Mouse (Mus musculus): Measurements from ENCODE around the gene Slc6a9. TPM values are rescaled to one million over a fixed set of nuclear protein-coding genes. Genes with fewer than 3 reads are reported as not detected.

Slc6a9 gene
- polyA plus RNA-seq, 1 experiment from 2014 or later = 7.2 TPM

DNA sequence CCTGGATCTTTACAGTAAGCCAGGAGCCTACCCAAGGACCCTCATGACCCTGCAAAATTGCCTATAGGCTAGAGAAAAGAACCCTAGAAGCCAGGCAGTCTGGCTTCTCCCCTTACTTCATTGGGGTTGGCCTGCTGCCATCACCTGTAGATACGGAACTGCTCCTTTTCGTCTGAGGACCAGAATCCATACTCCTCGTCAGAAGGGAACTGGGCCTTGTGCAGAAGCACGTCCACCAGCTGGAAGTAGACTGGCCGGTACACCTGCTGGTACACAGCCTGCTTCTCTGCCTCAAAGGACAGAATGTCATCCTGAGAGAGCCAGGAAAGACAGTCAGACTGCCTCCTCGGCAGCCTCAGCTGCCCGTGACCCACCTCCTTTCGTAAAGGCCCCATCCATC is 70.5 kb downstream of the Slc6a9 start:
- H3K4me3 ChIP-seq = no peak overlapping the region
- peaks cover 93% of the 10 kb centered on the region for H3K36me3 ChIP-seq
- H3K27me3 ChIP-seq (ENCODE audit: insufficient read depth, poor library complexity, severe bottlenecking) = no peaks in the 10 kb centered on the region
- peaks cover 15% of the 10 kb centered on the region for H3K4me1 ChIP-seq (replicated peaks)
- no peak overlapping the region for H3K27ac ChIP-seq
- no peaks in the 10 kb centered on the region for H3K9me3 ChIP-seq
- no peak for DNase-seq (ENCODE audit: low spot score)
- WGBS = 93% methylated on average over 8 of the region's 8 CpGs

DNA sequence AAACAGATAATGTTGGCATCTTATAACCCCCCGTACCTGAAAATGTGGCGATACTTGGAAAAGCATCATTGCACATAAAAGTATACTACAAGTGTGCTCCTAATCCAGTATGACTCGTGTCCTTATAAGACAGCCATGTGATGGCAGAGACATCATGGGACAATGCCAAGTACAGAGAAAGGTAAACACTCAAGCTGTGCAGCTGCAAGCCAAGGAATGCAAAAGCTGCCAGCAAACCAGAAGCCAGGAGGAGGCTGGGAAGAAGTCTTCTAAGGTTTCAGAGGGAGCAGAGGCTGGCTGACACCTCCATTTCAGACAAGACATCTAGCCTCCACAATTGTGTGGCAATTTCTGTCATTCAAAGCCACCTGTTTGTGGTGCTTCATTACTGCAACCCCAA is 71.9 kb downstream of the Slc6a9 start:
- peaks cover 23% of the 10 kb centered on the region for H3K4me1 ChIP-seq (replicated peaks)
- H3K27me3 ChIP-seq (ENCODE audit: insufficient read depth, poor library complexity, severe bottlenecking) = no peaks in the 10 kb centered on the region
- no peak for DNase-seq (ENCODE audit: low spot score)
- H3K9me3 ChIP-seq = no peaks in the 10 kb centered on the region
- no peak overlapping the region for H3K27ac ChIP-seq
- H3K4me3 ChIP-seq = no peak overlapping the region
- 93% methylated on average over 3 of the region's 3 CpGs for WGBS
- peaks cover 93% of the 10 kb centered on the region for H3K36me3 ChIP-seq

DNA sequence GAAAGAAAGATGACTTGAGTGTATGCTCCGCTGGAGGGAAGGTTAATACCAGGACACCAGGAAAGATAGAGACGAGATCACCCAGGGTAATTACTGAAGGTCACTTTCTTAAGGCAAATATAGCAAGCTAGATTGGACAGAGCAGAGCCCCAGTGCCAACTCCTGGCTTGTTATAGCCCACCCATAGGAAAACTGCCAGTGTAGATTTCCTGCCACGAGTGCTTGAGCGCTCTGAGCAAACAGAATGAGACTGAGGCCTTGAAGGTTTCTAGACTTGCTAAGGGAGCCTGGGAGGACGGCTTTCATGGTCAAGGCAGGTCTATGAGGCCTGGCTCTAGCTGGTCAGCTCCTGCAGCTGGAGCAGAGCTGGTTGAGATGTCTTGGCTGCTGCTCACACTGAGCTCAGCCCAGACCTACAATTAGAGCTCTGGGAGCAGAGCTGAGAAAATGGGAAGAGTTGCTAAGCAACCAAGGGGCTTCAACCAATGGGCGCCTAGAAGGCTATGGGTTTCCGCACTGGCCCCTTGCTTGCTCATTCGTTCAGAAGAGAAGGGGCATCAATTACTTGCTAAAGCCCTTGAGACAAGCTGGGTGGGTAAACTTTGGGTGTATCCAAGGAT is 74.6 kb downstream of the Slc6a9 start:
- WGBS = 79% methylated on average over 8 of the region's 8 CpGs
- Histone ChIP-seq H3K27me3 (ENCODE audit: insufficient read depth, poor library complexity, severe bottlenecking) (no peaks in the 10 kb centered on the region), H3K9me3 (no peaks in the 10 kb centered on the region), H3K36me3 (peaks cover 83% of the 10 kb centered on the region), H3K27ac (peak overlapping the region; percentile 37; the same call in 1 of the 2 replicates), H3K4me1 (replicated peaks) (peaks cover 48% of the 10 kb centered on the region), H3K4me3 (0 out of 2 replicates have a peak overlapping the region, but pooled peaks have one; percentile 18)
- no peak for DNase-seq (ENCODE audit: low spot score)

DNA sequence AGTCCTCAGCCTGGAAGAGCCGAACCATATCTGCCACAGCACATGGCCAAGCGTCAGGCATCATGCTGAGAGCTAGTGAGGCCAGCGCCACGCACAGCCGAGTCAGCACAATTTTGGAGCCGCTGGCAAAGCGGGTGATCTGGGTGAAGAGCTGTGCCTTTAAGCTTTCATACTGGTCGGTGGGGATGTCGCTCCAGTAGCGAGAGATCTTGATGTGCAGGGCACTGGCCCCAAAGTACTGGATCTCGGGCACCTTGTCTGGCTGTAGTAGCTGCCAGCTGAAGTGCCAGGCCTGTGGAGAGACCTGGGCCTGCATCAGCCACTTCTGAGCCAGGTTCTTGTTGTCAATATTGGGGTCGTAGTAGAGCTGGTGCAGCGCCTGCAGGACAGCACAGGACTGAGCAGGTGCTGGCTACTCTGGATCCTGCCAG is 77.8 kb downstream of the Slc6a9 start:
- H3K4me3 ChIP-seq = peak overlapping the region; percentile 73; the same call in 1 of the 2 replicates
- 93% methylated on average over 13 of the region's 13 CpGs for WGBS
- H3K4me1 ChIP-seq (replicated peaks) = peaks cover 69% of the 10 kb centered on the region
- peaks cover 54% of the 10 kb centered on the region for H3K36me3 ChIP-seq
- no peaks in the 10 kb centered on the region for H3K27me3 ChIP-seq (ENCODE audit: insufficient read depth, poor library complexity, severe bottlenecking)
- no peaks in the 10 kb centered on the region for H3K9me3 ChIP-seq
- no peak overlapping the region for H3K27ac ChIP-seq
- DNase-seq (ENCODE audit: low spot score) = no peak

DNA sequence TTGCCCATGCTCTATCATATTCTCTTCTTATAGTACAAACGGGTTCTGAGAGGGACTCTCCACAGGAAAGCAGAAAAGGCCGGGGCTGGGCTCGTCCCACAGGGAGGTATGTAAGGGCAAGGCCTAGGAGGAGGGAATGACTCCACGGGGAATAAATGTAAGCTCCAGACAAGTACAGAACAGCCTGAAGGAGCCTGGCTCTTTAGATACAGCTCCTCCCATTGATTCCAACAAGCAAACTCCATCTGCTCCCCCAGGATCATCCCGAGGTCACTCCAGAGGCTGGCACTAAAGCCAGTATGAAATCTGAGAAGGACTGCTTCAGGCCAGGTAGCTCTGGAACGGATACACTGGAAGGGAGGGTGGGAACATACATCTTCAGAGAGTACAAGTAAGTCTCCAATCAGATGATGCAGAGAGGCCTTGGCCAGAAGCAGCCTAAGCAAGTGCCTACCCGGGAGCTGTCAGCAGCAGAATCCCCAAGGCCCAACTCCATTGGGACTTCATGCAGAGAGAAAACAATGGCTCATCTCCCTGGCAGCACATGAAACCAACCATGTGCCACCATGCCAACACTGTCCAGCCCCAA is 78.5 kb downstream of the Slc6a9 start:
- no peaks in the 10 kb centered on the region for H3K27me3 ChIP-seq (ENCODE audit: insufficient read depth, poor library complexity, severe bottlenecking)
- H3K4me1 ChIP-seq (replicated peaks) = peaks cover 69% of the 10 kb centered on the region
- 68% methylated on average over 7 of the region's 7 CpGs for WGBS
- H3K9me3 ChIP-seq = no peaks in the 10 kb centered on the region
- H3K27ac ChIP-seq = 0 out of 2 replicates have a peak overlapping the region, but pooled peaks have one; percentile 19
- H3K4me3 ChIP-seq = peak overlapping the region; percentile 73
- no peak for DNase-seq (ENCODE audit: low spot score)
- peaks cover 49% of the 10 kb centered on the region for H3K36me3 ChIP-seq

DNA sequence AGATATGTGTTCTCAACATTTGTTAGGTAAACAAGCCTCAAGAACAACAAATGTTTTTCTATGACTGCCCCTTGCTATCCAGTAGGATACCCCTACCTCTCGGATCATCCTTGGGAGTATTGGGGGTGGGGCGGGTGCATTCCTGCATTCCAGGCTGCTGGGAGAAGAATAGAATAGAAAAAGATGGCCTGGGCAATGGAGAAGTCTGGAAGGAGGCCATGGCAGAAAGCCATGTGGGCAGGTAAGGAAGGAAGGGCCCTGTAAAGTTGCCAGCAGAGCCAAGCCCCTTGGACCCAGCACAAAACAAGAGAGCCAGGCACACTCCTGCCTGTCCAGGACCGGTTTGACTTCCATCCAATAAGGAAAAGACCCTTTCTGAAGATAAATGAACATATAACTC is 79.1 kb downstream of the Slc6a9 start:
- WGBS = 39% methylated on average over 3 of the region's 3 CpGs
- peaks cover 65% of the 10 kb centered on the region for H3K4me1 ChIP-seq (replicated peaks)

DNA sequence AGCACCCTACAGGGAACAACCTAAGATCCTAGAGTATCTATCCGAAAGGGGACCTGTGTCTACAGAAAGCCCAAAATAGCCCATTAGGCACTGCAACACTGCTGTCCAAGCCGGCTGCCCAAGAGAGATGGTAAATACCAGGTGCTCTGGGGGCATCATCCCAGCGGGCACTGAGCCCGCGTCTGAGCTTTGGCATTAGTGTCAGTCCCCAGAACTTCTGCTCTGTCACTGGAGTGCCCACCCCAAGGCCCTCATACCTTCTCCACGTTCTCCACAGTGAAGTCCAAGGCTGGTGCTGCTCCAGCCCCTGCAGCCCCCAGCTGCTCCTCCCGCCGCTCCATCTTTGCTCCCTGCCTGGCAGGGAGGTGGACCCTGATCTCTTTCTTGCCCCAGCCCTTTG is 79.7 kb downstream of the Slc6a9 start:
- H3K4me3 ChIP-seq = peak overlapping the region; percentile 73
- peaks cover 39% of the 10 kb centered on the region for H3K36me3 ChIP-seq
- no peaks in the 10 kb centered on the region for H3K27me3 ChIP-seq (ENCODE audit: insufficient read depth, poor library complexity, severe bottlenecking)
- no peak for DNase-seq (ENCODE audit: low spot score)
- peak overlapping the region; percentile 99 for H3K27ac ChIP-seq
- no peaks in the 10 kb centered on the region for H3K9me3 ChIP-seq
- H3K4me1 ChIP-seq (replicated peaks) = peaks cover 62% of the 10 kb centered on the region
- WGBS = 20% methylated on average over 8 of the region's 8 CpGs

More for the DNA sequence above, 79.1 kb downstream of the Slc6a9 start:
- H3K4me3 ChIP-seq = peak overlapping the region; percentile 73
- H3K27me3 ChIP-seq (ENCODE audit: insufficient read depth, poor library complexity, severe bottlenecking) = no peaks in the 10 kb centered on the region
- no peak for DNase-seq (ENCODE audit: low spot score)
- H3K36me3 ChIP-seq = peaks cover 43% of the 10 kb centered on the region
- H3K27ac ChIP-seq = 0 out of 2 replicates have a peak overlapping the region, but pooled peaks have one; percentile 99
- no peaks in the 10 kb centered on the region for H3K9me3 ChIP-seq

DNA sequence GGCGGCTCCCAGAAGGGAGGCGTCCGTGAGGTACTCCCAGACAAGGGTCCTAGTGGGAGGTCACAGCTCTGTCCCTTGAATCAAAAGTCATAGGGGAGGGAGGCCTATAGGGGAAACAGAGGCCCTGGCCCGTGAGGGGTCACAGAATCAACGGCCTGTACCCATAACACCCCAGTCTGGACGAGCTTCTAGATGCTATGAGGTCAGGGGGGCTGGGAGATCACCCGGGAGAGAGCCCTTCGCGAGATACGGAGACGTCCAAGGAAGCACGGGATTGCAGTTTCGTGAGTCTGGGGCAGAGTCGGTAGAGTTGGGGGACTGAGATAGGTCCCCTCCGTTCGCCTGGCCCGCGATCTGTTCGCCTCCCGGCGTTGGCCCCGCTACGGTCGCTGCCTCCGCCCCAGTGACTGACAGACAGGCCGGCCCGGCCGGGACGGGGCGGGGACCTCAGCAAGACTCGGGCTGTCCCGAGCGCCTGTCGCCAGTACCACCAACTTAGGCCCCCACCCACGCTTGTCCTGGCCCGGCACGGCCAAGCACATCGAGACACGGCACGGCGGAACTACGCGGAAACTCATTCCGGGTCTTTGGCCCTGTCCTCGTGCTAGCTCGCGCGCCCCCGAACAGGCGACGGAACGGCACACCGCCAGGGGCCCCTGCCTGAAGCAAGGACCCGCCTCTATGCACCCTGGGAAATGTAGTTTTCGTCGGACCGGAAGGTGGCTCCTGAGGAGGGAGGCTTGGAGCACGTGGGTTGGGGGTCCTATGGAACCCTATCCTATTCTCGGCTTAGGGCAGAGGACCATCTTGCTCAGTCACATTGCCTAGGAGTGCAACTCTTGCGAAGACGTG is 80.5 kb downstream of the Slc6a9 start, which contains the start of gene Ipo13:
TSS of gene Ipo13 (minus strand) at position 409 of the 852 bp plus-strand sequence.
- H3K4me3 ChIP-seq = peak within 1 kb of the TSS; percentile 73
- peaks cover 31% of the 10 kb centered on the region for H3K36me3 ChIP-seq
- DNase-seq (ENCODE audit: low spot score) = peak; percentile 97
- no peaks in the 10 kb centered on the region for H3K9me3 ChIP-seq
- no peaks in the 10 kb centered on the region for H3K27me3 ChIP-seq (ENCODE audit: insufficient read depth, poor library complexity, severe bottlenecking)
- H3K27ac ChIP-seq = peak within 1 kb of the TSS; percentile 99
- WGBS = under 1% methylated on average over 61 of the region's 61 CpGs
- peaks cover 54% of the 10 kb centered on the region for H3K4me1 ChIP-seq (replicated peaks)

DNA sequence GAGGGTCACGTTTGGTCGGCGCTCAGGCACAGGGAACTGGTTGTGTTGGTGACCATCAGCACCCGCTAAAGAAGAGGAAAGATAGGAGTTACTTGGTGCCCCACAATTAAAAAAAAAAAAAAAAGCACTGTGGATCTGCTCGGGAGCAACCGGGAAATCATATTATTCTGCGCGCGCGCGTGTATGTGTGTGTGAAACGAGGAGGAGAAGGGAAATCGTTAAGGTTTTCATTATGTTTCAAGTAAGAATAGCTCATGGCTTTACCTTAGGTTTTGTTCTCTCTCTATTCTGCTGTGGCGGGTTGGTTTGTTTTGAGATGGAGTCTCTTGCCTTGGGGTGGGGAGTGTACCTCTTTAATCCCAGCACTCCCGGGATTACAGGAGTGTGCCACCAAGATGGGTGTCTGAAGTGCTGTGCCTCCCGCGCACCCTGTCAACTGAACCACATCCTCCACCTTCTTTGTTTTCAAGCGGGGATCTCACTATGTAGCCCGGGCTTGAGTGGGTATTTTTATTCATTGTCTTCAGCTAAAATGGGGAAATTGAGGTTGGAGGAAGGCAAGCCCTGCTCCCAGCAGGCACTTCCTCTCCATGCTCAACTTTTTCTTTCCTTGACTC is 81.3 kb downstream of the Slc6a9 start:
- no peaks in the 10 kb centered on the region for H3K27me3 ChIP-seq (ENCODE audit: insufficient read depth, poor library complexity, severe bottlenecking)
- peaks cover 23% of the 10 kb centered on the region for H3K36me3 ChIP-seq
- DNase-seq (ENCODE audit: low spot score) = no peak
- H3K4me3 ChIP-seq = peak overlapping the region; percentile 73
- H3K4me1 ChIP-seq (replicated peaks) = peaks cover 46% of the 10 kb centered on the region
- H3K27ac ChIP-seq = peak overlapping the region; percentile 99
- WGBS = 6% methylated on average over 19 of the region's 19 CpGs
- H3K9me3 ChIP-seq = no peaks in the 10 kb centered on the region

DNA sequence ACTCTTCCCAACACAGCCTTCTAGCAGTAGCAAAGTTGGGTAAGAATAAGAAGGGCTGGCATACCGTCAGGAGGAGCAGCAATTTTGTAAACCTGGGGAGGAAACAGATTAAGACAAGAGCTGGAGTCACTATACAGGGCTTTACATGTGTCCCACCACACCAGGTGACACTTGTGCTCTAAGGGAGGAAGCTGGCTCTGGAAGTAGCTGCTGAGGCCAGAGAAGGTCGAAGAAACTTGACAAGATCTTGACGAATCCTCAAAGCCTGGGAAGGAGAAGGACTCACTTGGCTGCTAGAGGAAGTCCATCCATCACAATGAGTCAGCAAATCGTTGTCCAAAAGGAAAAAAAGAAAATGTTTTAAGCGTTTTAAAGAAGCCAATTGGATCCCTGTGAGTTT is 82.1 kb downstream of the Slc6a9 start:
- Histone ChIP-seq H3K4me1 (replicated peaks) (peaks cover 46% of the 10 kb centered on the region), H3K9me3 (no peaks in the 10 kb centered on the region), H3K27ac (no peak overlapping the region), H3K4me3 (peak overlapping the region; percentile 73; the same call in 1 of the 2 replicates), H3K27me3 (ENCODE audit: insufficient read depth, poor library complexity, severe bottlenecking) (no peaks in the 10 kb centered on the region), H3K36me3 (peaks cover 15% of the 10 kb centered on the region)
- WGBS = 86% methylated on average over 5 of the region's 5 CpGs
- no peak for DNase-seq (ENCODE audit: low spot score)

DNA sequence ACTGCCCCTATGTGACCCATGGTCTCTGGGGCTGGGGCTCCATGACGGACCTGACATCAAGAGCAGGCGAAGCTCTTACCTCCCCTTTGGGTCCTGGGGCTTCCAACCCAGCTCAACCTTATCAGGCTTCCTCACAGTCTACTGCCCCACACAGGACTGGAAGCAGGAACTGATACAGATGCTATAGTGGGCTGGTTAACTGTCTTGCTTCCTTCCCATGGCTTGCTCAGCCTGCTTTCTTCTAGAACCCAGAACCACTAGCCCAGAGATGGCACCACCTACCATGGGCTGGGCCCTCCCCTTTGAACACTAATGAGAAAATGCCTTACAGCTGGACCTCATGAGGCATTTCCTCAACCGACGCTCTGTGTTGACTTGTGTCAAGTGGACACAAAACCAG is 83.1 kb downstream of the Slc6a9 start:
- Histone ChIP-seq H3K36me3 (peaks cover 5% of the 10 kb centered on the region), H3K27me3 (ENCODE audit: insufficient read depth, poor library complexity, severe bottlenecking) (0 out of 2 replicates have a peak, but pooled peaks cover 3% of the 10 kb centered on the region), H3K4me3 (no peak overlapping the region), H3K27ac (no peak overlapping the region), H3K4me1 (replicated peaks) (peaks cover 36% of the 10 kb centered on the region), H3K9me3 (no peaks in the 10 kb centered on the region)
- 88% methylated on average over 4 of the region's 4 CpGs for WGBS
- DNase-seq (ENCODE audit: low spot score) = no peak

DNA sequence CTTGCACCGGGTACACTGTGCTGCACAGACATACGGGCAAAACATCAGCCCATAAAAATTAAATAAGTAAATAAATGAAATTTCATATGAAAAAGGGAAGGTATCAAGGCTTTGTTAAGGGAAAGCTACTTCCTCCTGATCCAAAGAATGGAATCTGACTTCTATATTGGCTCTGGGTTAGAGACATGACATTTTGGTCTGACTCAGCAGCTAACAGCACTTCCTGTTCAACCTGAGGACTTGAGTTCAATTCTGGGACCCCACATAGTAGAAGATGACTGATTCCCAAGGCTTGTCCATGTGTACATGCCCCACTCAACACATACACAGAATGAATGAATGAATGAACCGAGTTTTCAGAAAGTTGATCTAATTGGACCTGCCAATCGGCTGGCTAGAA is 83.5 kb downstream of the Slc6a9 start:
- peaks cover 32% of the 10 kb centered on the region for H3K4me1 ChIP-seq (replicated peaks)
- H3K36me3 ChIP-seq = 0 out of 2 replicates have a peak, but pooled peaks cover under 1% of the 10 kb centered on the region
- H3K9me3 ChIP-seq = no peaks in the 10 kb centered on the region
- no peak overlapping the region for H3K4me3 ChIP-seq
- WGBS = 90% methylated on average over 4 of the region's 4 CpGs
- no peak overlapping the region for H3K27ac ChIP-seq
- DNase-seq (ENCODE audit: low spot score) = no peak
- H3K27me3 ChIP-seq (ENCODE audit: insufficient read depth, poor library complexity, severe bottlenecking) = 0 out of 2 replicates have a peak, but pooled peaks cover 3% of the 10 kb centered on the region

All from hindbrain, embryonic 10.5 days (tissue).